Mouse (Mus musculus): ENCODE measurements around the gene Gm49380. TPM values are rescaled to one million over a fixed set of nuclear protein-coding genes. Genes with fewer than 3 reads are reported as not detected.

The Gm49380 gene
- polyA plus RNA-seq, 1 experiment from 2014 or later = not detected

- no peak overlapping the region for H3K9ac ChIP-seq (ENCODE audit: low read length)
- H3K36me3 ChIP-seq (ENCODE audit: control insufficient read depth, insufficient read depth, low read length) = no peaks in the 10 kb centered on the region
- H3K4me3 ChIP-seq (ENCODE audit: low read depth, low read length) = no peak overlapping the region
- DNase-seq (ENCODE audit: low spot score) (no peak), ATAC-seq (replicated peaks; ENCODE audit: low FRiP score) (no peak)
- H3K27ac ChIP-seq (ENCODE audit: low read depth, low read length) = no peak overlapping the region
- H3K9me3 ChIP-seq (ENCODE audit: control insufficient read depth, low read length) = no peaks in the 10 kb centered on the region
- H3K4me1 ChIP-seq (replicated peaks; ENCODE audit: control insufficient read depth, insufficient read depth, low read length) = no peaks in the 10 kb centered on the region
- H3K4me2 ChIP-seq (ENCODE audit: low read depth, low read length, severe bottlenecking) = no peak overlapping the region
- WGBS = 92% methylated on average over 5 of the region's 5 CpGs
- peaks cover 4% of the 10 kb centered on the region for H3K27me3 ChIP-seq (ENCODE audit: control insufficient read depth, insufficient read depth, low read length)
Observed at GRCm38 (mm10) chr9:44037106-44037505, 76.2 kb downstream of the Gm49380 start.

DNA sequence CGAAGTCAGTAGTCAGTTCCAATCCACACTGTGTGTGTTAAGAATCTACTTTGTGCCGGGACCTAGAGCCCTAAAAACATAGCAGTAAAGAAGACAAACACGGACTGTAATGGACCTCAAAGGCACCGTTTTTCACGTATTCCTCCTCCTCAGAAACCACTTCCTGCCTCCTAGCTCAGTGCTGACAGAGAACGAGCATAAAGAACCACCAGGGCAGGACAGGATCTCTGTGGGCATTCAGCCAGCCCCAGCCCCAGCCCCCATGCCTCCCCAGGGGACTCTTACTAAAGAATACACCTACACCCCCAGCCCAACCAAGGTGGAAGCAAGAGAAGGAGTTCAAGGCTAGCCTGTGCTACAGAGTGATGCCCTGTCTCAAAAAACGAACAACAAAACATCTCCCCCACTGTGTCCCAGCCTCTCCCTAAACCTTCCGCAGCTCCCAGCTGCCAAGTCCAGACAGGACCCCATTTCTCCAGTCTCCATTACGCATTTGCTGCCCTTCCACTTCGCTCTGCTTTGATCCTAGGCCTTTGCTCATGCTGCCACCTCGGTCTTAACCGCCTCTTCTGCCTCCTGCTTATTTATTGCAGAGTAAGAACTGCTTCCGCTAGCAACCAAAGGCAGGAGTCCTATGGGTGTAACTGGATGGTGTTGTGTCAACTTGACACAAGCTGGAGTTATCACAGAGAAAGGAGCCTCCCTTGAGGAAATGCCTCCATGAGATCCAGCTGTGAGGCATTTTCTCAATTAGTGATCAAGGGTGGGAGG lies 79.2 kb downstream of the Gm49380 start:
- 76% methylated on average over 13 of the region's 13 CpGs for WGBS
- no peak overlapping the region for H3K9ac ChIP-seq (ENCODE audit: low read length)
- H3K36me3 ChIP-seq (ENCODE audit: control insufficient read depth, insufficient read depth, low read length) = no peaks in the 10 kb centered on the region
- H3K27me3 ChIP-seq (ENCODE audit: control insufficient read depth, insufficient read depth, low read length) = no peaks in the 10 kb centered on the region
- no peak overlapping the region for H3K4me2 ChIP-seq (ENCODE audit: low read depth, low read length, severe bottlenecking)
- DNase-seq (ENCODE audit: low spot score) (no peak), ATAC-seq (replicated peaks; ENCODE audit: low FRiP score) (no peak)
- no peaks in the 10 kb centered on the region for H3K9me3 ChIP-seq (ENCODE audit: control insufficient read depth, low read length)
- H3K4me1 ChIP-seq (replicated peaks; ENCODE audit: control insufficient read depth, insufficient read depth, low read length) = no peaks in the 10 kb centered on the region
- no peak overlapping the region for H3K4me3 ChIP-seq (ENCODE audit: low read depth, low read length)
- H3K27ac ChIP-seq (ENCODE audit: low read depth, low read length) = no peak overlapping the region

DNA sequence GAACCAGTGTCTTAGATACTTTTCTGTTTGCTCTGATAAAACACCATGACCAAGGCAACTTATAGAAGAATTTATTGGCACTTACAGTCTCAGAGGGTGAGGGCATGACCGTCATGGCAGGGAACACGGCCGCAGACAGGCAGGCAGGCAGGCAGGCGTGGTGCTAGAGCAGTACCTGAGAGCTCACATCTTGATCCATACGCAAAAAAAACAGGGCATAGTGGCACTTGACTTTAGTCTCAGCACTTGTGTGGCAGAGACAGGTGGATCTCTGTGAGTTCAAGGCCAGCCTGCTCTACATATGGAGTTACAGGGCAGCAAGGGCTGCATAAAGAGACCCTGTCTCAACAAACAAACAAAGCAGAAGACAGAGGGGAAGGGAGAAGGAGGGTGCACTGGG lies 80.0 kb downstream of the Gm49380 start:
- no peak for DNase-seq (ENCODE audit: low spot score)
- no peaks in the 10 kb centered on the region for H3K9me3 ChIP-seq (ENCODE audit: control insufficient read depth, low read length)
- no peak overlapping the region for H3K4me3 ChIP-seq (ENCODE audit: low read depth, low read length)
- H3K4me2 ChIP-seq (ENCODE audit: low read depth, low read length, severe bottlenecking) = no peak overlapping the region
- no peaks in the 10 kb centered on the region for H3K27me3 ChIP-seq (ENCODE audit: control insufficient read depth, insufficient read depth, low read length)
- WGBS = 96% methylated on average over 5 of the region's 5 CpGs
- no peak for ATAC-seq (replicated peaks; ENCODE audit: low FRiP score)
- no peak overlapping the region for H3K9ac ChIP-seq (ENCODE audit: low read length)
- H3K4me1 ChIP-seq (replicated peaks; ENCODE audit: control insufficient read depth, insufficient read depth, low read length) = no peaks in the 10 kb centered on the region
- no peak overlapping the region for H3K27ac ChIP-seq (ENCODE audit: low read depth, low read length)
- H3K36me3 ChIP-seq (ENCODE audit: control insufficient read depth, insufficient read depth, low read length) = no peaks in the 10 kb centered on the region

DNA sequence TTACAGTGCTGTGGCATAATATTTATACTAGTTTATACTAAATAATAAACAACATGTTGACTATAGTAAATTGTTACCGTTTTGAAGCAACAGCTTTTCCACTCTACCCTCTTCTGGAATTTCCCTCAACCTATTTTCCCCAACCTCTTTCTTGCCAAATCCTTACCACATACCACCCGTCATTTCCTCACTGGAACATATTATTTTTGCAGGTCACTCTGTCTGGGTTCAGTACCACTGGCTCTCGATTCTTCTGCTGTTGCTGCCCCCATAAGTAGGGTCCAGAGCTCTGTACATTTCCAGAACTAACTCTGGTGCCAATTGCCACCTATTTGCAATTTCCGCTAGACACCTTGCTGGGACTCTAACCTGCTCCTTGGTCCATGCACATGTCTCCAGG lies 81.4 kb downstream of the Gm49380 start:
- no peak overlapping the region for H3K4me2 ChIP-seq (ENCODE audit: low read depth, low read length, severe bottlenecking)
- no peak for ATAC-seq (replicated peaks; ENCODE audit: low FRiP score)

GRCm38 (mm10) chr9:44031079-44031478 lies 82.2 kb downstream of the Gm49380 start:
- no peak overlapping the region for H3K27ac ChIP-seq (ENCODE audit: low read depth, low read length)
- H3K27me3 ChIP-seq (ENCODE audit: control insufficient read depth, insufficient read depth, low read length) = no peaks in the 10 kb centered on the region
- no peak for ATAC-seq (replicated peaks; ENCODE audit: low FRiP score)
- no peak overlapping the region for H3K4me3 ChIP-seq (ENCODE audit: low read depth, low read length)
- no peak overlapping the region for H3K4me2 ChIP-seq (ENCODE audit: low read depth, low read length, severe bottlenecking)
- no peaks in the 10 kb centered on the region for H3K4me1 ChIP-seq (replicated peaks; ENCODE audit: control insufficient read depth, insufficient read depth, low read length)
- H3K9me3 ChIP-seq (ENCODE audit: control insufficient read depth, low read length) = no peaks in the 10 kb centered on the region
- no peak for DNase-seq (ENCODE audit: low spot score)
- no peaks in the 10 kb centered on the region for H3K36me3 ChIP-seq (ENCODE audit: control insufficient read depth, insufficient read depth, low read length)
- WGBS = 87% methylated on average over 5 of the region's 5 CpGs
- no peak overlapping the region for H3K9ac ChIP-seq (ENCODE audit: low read length)

More for the DNA sequence above, 81.4 kb downstream of the Gm49380 start:
- no peak overlapping the region for H3K4me3 ChIP-seq (ENCODE audit: low read depth, low read length)
- H3K9me3 ChIP-seq (ENCODE audit: control insufficient read depth, low read length) = no peaks in the 10 kb centered on the region
- H3K4me1 ChIP-seq (replicated peaks; ENCODE audit: control insufficient read depth, insufficient read depth, low read length) = no peaks in the 10 kb centered on the region
- H3K36me3 ChIP-seq (ENCODE audit: control insufficient read depth, insufficient read depth, low read length) = no peaks in the 10 kb centered on the region
- H3K27me3 ChIP-seq (ENCODE audit: control insufficient read depth, insufficient read depth, low read length) = no peaks in the 10 kb centered on the region
- no peak overlapping the region for H3K27ac ChIP-seq (ENCODE audit: low read depth, low read length)
- WGBS = 85% methylated on average over 4 of the region's 4 CpGs
- H3K9ac ChIP-seq (ENCODE audit: low read length) = no peak overlapping the region
- DNase-seq (ENCODE audit: low spot score) = no peak

DNA sequence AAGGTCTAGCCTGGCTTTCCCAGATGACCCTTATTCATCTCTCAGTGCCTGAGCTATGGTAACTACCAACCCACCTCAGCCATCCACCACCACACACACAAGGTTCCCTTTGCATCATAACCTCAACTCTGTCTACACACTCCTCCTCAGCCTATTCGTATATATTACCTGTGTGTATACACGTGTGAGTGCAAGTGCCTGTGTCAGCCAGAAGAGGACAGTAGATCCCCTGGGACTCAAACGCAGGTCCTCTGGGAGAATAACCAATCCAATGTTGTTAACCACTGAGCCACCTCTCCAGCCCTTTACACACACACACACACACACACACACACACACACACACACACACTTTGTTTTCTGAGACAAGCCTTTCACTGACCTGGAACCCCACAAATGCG lies 82.7 kb downstream of the Gm49380 start:
- H3K27me3 ChIP-seq (ENCODE audit: control insufficient read depth, insufficient read depth, low read length) = no peaks in the 10 kb centered on the region
- no peak for ATAC-seq (replicated peaks; ENCODE audit: low FRiP score)
- 85% methylated on average over 4 of the region's 4 CpGs for WGBS
- no peak overlapping the region for H3K4me3 ChIP-seq (ENCODE audit: low read depth, low read length)
- H3K4me1 ChIP-seq (replicated peaks; ENCODE audit: control insufficient read depth, insufficient read depth, low read length) = no peaks in the 10 kb centered on the region
- DNase-seq (ENCODE audit: low spot score) = no peak
- no peak overlapping the region for H3K9ac ChIP-seq (ENCODE audit: low read length)
- H3K36me3 ChIP-seq (ENCODE audit: control insufficient read depth, insufficient read depth, low read length) = no peaks in the 10 kb centered on the region
- H3K9me3 ChIP-seq (ENCODE audit: control insufficient read depth, low read length) = no peaks in the 10 kb centered on the region
- H3K27ac ChIP-seq (ENCODE audit: low read depth, low read length) = no peak overlapping the region
- no peak overlapping the region for H3K4me2 ChIP-seq (ENCODE audit: low read depth, low read length, severe bottlenecking)

GRCm38 (mm10) chr9:44029580-44030236 lies 83.6 kb downstream of the Gm49380 start:
- no peak overlapping the region for H3K27ac ChIP-seq (ENCODE audit: low read depth, low read length)
- H3K36me3 ChIP-seq (ENCODE audit: control insufficient read depth, insufficient read depth, low read length) = no peaks in the 10 kb centered on the region
- H3K9me3 ChIP-seq (ENCODE audit: control insufficient read depth, low read length) = no peaks in the 10 kb centered on the region
- 82% methylated on average over 5 of the region's 5 CpGs for WGBS
- no peak overlapping the region for H3K4me3 ChIP-seq (ENCODE audit: low read depth, low read length)
- H3K27me3 ChIP-seq (ENCODE audit: control insufficient read depth, insufficient read depth, low read length) = no peaks in the 10 kb centered on the region
- DNase-seq (ENCODE audit: low spot score) = no peak
- no peak overlapping the region for H3K4me2 ChIP-seq (ENCODE audit: low read depth, low read length, severe bottlenecking)
- H3K9ac ChIP-seq (ENCODE audit: low read length) = no peak overlapping the region
- no peaks in the 10 kb centered on the region for H3K4me1 ChIP-seq (replicated peaks; ENCODE audit: control insufficient read depth, insufficient read depth, low read length)
- no peak for ATAC-seq (replicated peaks; ENCODE audit: low FRiP score)

- no peaks in the 10 kb centered on the region for H3K4me1 ChIP-seq (replicated peaks; ENCODE audit: control insufficient read depth, insufficient read depth, low read length)
- ATAC-seq (replicated peaks; ENCODE audit: low FRiP score) = no peak
- H3K27me3 ChIP-seq (ENCODE audit: control insufficient read depth, insufficient read depth, low read length) = no peaks in the 10 kb centered on the region
- H3K9me3 ChIP-seq (ENCODE audit: control insufficient read depth, low read length) = no peaks in the 10 kb centered on the region
- DNase-seq (ENCODE audit: low spot score) = no peak
- no peak overlapping the region for H3K27ac ChIP-seq (ENCODE audit: low read depth, low read length)
- H3K4me3 ChIP-seq (ENCODE audit: low read depth, low read length) = no peak overlapping the region
- 74% methylated on average over 3 of the region's 3 CpGs for WGBS
- H3K4me2 ChIP-seq (ENCODE audit: low read depth, low read length, severe bottlenecking) = no peak overlapping the region
- H3K9ac ChIP-seq (ENCODE audit: low read length) = no peak overlapping the region
- no peaks in the 10 kb centered on the region for H3K36me3 ChIP-seq (ENCODE audit: control insufficient read depth, insufficient read depth, low read length)
Observed at GRCm38 (mm10) chr9:44024096-44024495, 89.2 kb downstream of the Gm49380 start.
